Mouse (Mus musculus): ENCODE measurements at regions not wholly inside any gene's neighbourhood (a gene's known extent, or its start where the extent isn't known, plus 50 kb on each side); places are given as distances from the start of the nearest gene placed in this dataset.

GRCm38 (mm10) chr6:14358280-14358679, 396.8 kb downstream of the Ppp1r3a start:
- in situ Hi-C loops (cut with MboI; ENCODE audit: low sequenced_read_pairs in 2 of 2, unreplicated experiment in 2 of 2), result no loop called here
- no peak for DNase-seq (ENCODE audit: low read depth, low spot score)
- TF ChIP-seq ZC3H11A (IDR thresholded peaks at IDR 0.05; ENCODE audit: borderline replicate concordance, low read depth, low read length) (no peak), ZNF384 (IDR thresholded peaks at IDR 0.05; ENCODE audit: low read depth, low read length) (no peak), MAFK (IDR thresholded peaks at IDR 0.05; ENCODE audit: insufficient read depth, low read depth, low read length) (no peak), CHD2 (IDR thresholded peaks at IDR 0.05; ENCODE audit: low read depth, low read length) (no peak), HCFC1 (IDR thresholded peaks at IDR 0.05; ENCODE audit: borderline replicate concordance, insufficient read depth, low read length) (no peak)

More at GRCm38 (mm10) chr6:14358280-14358679, 396.8 kb downstream of the Ppp1r3a start:
- Histone ChIP-seq H3K4me3 (ENCODE audit: insufficient read depth in 1 of 2, low read depth in 1 of 2, low read length in 2 of 2, poor library complexity in 1 of 2, severe bottlenecking in 1 of 2) (no peak overlapping the region), H3K4me1 (ENCODE audit: control insufficient read depth in 2 of 2, insufficient read depth in 2 of 2, low read length in 2 of 2, poor library complexity in 1 of 2) (no peaks in the 10 kb centered on the region), H3K36me3 (ENCODE audit: control insufficient read depth, insufficient read depth, low read length, poor library complexity, severe bottlenecking) (no peaks in the 10 kb centered on the region), H3K27ac (ENCODE audit: insufficient read depth, low read depth, low read length, poor library complexity, severe bottlenecking) (no peak overlapping the region), H3K9ac (ENCODE audit: insufficient read depth, low read depth, low read length, poor library complexity, severe bottlenecking) (no peak overlapping the region), H3K9me3 (ENCODE audit: control insufficient read depth, insufficient read depth, low read depth, low read length) (no peaks in the 10 kb centered on the region)

Data from ES-E14 (cell line).